ENCODE assay signal across 21 mouse cellular contexts in the genomic region with DNA sequence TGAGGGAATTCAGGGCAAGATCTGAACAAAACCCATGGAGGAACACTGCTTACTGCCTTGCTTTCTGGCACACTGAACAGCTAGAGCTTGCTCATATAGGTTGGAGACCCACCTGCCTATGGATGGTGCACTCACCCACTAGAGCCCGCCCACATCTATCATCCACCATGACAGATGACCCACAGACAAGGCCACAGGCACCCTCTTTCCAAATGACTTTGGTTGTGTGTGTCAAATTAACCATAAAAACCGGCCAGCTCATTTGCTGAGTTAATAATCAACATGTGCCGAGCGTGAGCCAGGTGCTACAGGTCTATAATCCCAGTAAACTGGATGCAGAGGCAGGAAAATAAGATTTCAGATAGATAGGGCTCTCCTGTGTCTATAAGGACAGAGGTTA. TPM values are rescaled to one million over a fixed set of nuclear protein-coding genes. Genes with fewer than 3 reads are reported as not detected.
A peak's percentile ranks its signal among the peaks of the same experiment; 100 is the strongest.
DNase-seq lines count a peak whose midpoint lies in the region; ATAC-seq lines count a peak whose summit lies in the region.
"Had no signal": no experiment of that assay in that cellular context is flagged by ENCODE, and none has a peak within 500 bp of the region (broad histone marks: within the 10 kb centered on the region; RNA-seq: fewer than 3 reads in every experiment).

No protein-coding gene starts in this region.

- 65% methylated on average over 4 of the region's 4 CpGs for WGBS in intestine, embryonic 14.5 days
- WGBS in stomach, embryonic 14.5 days, result 67% methylated on average over 4 of the region's 4 CpGs

- peak; percentile 65; the same call in 1 of the 2 replicates for ATAC-seq in intestine, embryonic 14.5 days (replicated peaks; ENCODE audit: low FRiP score, low TSS enrichment, low read depth)
- ATAC-seq in stomach, embryonic 14.5 days (ENCODE audit: insufficient number of reproducible peaks, insufficient read depth, low FRiP score, low read depth), result 0 out of 2 replicates have a peak, but pooled peaks have one; percentile 43
- ATAC-seq: forebrain, embryonic 16.5 days; hindbrain, postnatal 0 days; midbrain, embryonic 13.5 days had no signal

- H3K4me2 ChIP-seq in intestine, embryonic 14.5 days (ENCODE audit: low read length), result no peak overlapping the region
- H3K4me2 ChIP-seq in stomach, embryonic 14.5 days (replicated peaks; ENCODE audit: low read depth, low read length), result no peak overlapping the region
- H3K4me2 ChIP-seq: heart, embryonic 15.5 days; limb, embryonic 15.5 days; midbrain, embryonic 13.5 days had no signal

- peak overlapping the region; percentile 55 for H3K27ac ChIP-seq in intestine, embryonic 14.5 days (ENCODE audit: low read depth)
- H3K27ac ChIP-seq in stomach, embryonic 14.5 days (ENCODE audit: low read length), result peak overlapping the region; percentile 11; the same call in 1 of the 2 replicates
- H3K27ac ChIP-seq: gastrocnemius, adult 2 months; heart, adult 2 months; heart, embryonic 15.5 days; hindbrain, postnatal 0 days; limb, embryonic 15.5 days; macrophage; midbrain, embryonic 13.5 days had no signal

- no peaks in the 10 kb centered on the region for H3K4me1 ChIP-seq in intestine, embryonic 14.5 days (replicated peaks; ENCODE audit: control insufficient read depth, insufficient read depth, low read length)
- H3K4me1 ChIP-seq in stomach, embryonic 14.5 days (ENCODE audit: control insufficient read depth, insufficient read depth, low read length), result no peaks in the 10 kb centered on the region
- H3K4me1 ChIP-seq: heart, embryonic 15.5 days; limb, embryonic 15.5 days had no signal

- no peak overlapping the region for H3K9ac ChIP-seq in intestine, embryonic 14.5 days (ENCODE audit: low read length)
- H3K9ac ChIP-seq in stomach, embryonic 14.5 days (replicated peaks; ENCODE audit: low read depth, low read length), result no peak overlapping the region
- H3K9ac ChIP-seq: heart, embryonic 15.5 days; limb, embryonic 15.5 days; midbrain, embryonic 13.5 days had no signal

- H3K27me3 ChIP-seq in intestine, embryonic 14.5 days (replicated peaks; ENCODE audit: control insufficient read depth, insufficient read depth, low read length), result no peaks in the 10 kb centered on the region
- H3K27me3 ChIP-seq in stomach, embryonic 14.5 days (ENCODE audit: control insufficient read depth, insufficient read depth, low read length), result no peaks in the 10 kb centered on the region
- H3K27me3 ChIP-seq: heart, embryonic 15.5 days; limb, embryonic 15.5 days had no signal

- H3K9me3 ChIP-seq in intestine, embryonic 14.5 days (ENCODE audit: control insufficient read depth, low read length), result no peaks in the 10 kb centered on the region
- H3K9me3 ChIP-seq in stomach, embryonic 14.5 days (ENCODE audit: control insufficient read depth, low read depth, low read length), result no peaks in the 10 kb centered on the region
- H3K9me3 ChIP-seq: heart, embryonic 15.5 days; limb, embryonic 15.5 days; midbrain, embryonic 13.5 days had no signal

- H3K4me3 ChIP-seq in intestine, embryonic 14.5 days (ENCODE audit: low read depth, low read length), result no peak overlapping the region
- H3K4me3 ChIP-seq in stomach, embryonic 14.5 days (ENCODE audit: low read depth, low read length), result no peak overlapping the region
- H3K4me3 ChIP-seq: gastrocnemius, adult 2 months; heart, adult 2 months; heart, embryonic 15.5 days; limb, embryonic 15.5 days; midbrain, embryonic 13.5 days had no signal

- H3K36me3 ChIP-seq in intestine, embryonic 14.5 days (ENCODE audit: control insufficient read depth, insufficient read depth, low read length), result no peaks in the 10 kb centered on the region
- H3K36me3 ChIP-seq in stomach, embryonic 14.5 days (ENCODE audit: control insufficient read depth, insufficient read depth, low read length), result no peaks in the 10 kb centered on the region
- H3K36me3 ChIP-seq: heart, embryonic 15.5 days; limb, embryonic 15.5 days; midbrain, embryonic 13.5 days had no signal

- DNase-seq in intestine, embryonic 14.5 days (ENCODE audit: low spot score), result no peak
- DNase-seq in kidney, adult 18-20 months, result peak; percentile 64
- DNase-seq in kidney, postnatal 10 days, result peak; percentile 49
- no peak for DNase-seq in frontal cortex, postnatal 36 days (ENCODE audit: low spot score in 2 of 2)
- DNase-seq in layer of hippocampus, adult 18-20 months (ENCODE audit: low spot score in 2 of 2), result no peak
- no peak for DNase-seq in embryo, embryonic 10.5 days (ENCODE audit: low spot score)
- DNase-seq: adrenal gland, adult 2 months; cerebellum, postnatal 14 days; gastrocnemius, adult 2 months; heart, adult 2 months; lung, adult 2 months; spleen, adult 18-20 months; thymus, postnatal 25 days had no signal

RNA-seq across cellular contexts. Expression of a gene that starts 2.9 kb away (rescaled TPM):
- polyA plus RNA-seq in intestine, embryonic 14.5 days (2014; fragmentation: Nextera tagmentation; extraction: Ambion mirVana), result 9.1 and 11.7 TPM in 2 replicates
- 10.0 and 14.0 TPM in 2 replicates for polyA plus RNA-seq in stomach, embryonic 14.5 days (2014; fragmentation: Nextera tagmentation; extraction: Ambion mirVana)
- 10 to 100 TPM; 87.0 to 90.7 TPM for total RNA-seq in layer of hippocampus, adult 18-20 months (2021)

RNA-seq across cellular contexts. Expression of a gene that starts 32.8 kb away (rescaled TPM):
- polyA plus RNA-seq in intestine, embryonic 14.5 days (2014; fragmentation: Nextera tagmentation; extraction: Ambion mirVana), result 141 and 152 TPM in 2 replicates
- polyA plus RNA-seq in stomach, embryonic 14.5 days (2014; fragmentation: Nextera tagmentation; extraction: Ambion mirVana), result 131 and 155 TPM in 2 replicates
- under 1 TPM; 0.27 to 0.76 TPM for total RNA-seq in layer of hippocampus, adult 18-20 months (2021)
- total RNA-seq: heart, adult 2 months had no signal

RNA-seq across cellular contexts. Expression of a gene that starts 59.7 kb away (rescaled TPM):
- 16.1 and 19.2 TPM in 2 replicates for polyA plus RNA-seq in intestine, embryonic 14.5 days (2014; fragmentation: Nextera tagmentation; extraction: Ambion mirVana)
- polyA plus RNA-seq in stomach, embryonic 14.5 days (2014; fragmentation: Nextera tagmentation; extraction: Ambion mirVana), result 18.1 and 18.4 TPM in 2 replicates
- under 1 TPM in 1 of 2 experiments, not detected in 1; 0.25 TPM for total RNA-seq in layer of hippocampus, adult 18-20 months (2021)
- total RNA-seq: hematopoietic stem cell, adult 5-6 weeks had no signal
- polyA plus RNA-seq: macrophage had no signal

Comparison
In these comparisons a context has a peak if more than half of its experiments do, and no peak if none do; other contexts are left out.
1. DNase-seq: peak in kidney, adult 18-20 months (single experiment) and kidney, postnatal 10 days (single experiment); none in intestine, embryonic 14.5 days (single experiment), frontal cortex, postnatal 36 days (0 of 2), layer of hippocampus, adult 18-20 months (0 of 2) and embryo, embryonic 10.5 days (single experiment).